Mouse (Mus musculus): ENCODE results near the gene Adamts1. TPM values are rescaled to one million over a fixed set of nuclear protein-coding genes. Genes with fewer than 3 reads are reported as not detected.

Adamts1 gene
- polyA plus RNA-seq, 1 experiment from 2014 or later, result 38.6 TPM

- H3K4me3 ChIP-seq (replicated peaks), result peak overlapping the region; percentile 68
- H3K4me2 ChIP-seq (replicated peaks), result peak overlapping the region; percentile 94
- WGBS, result under 1% methylated on average over 23 of the region's 23 CpGs
- no peaks in the 10 kb centered on the region for H3K9me3 ChIP-seq (replicated peaks)
- no peaks in the 10 kb centered on the region for H3K27me3 ChIP-seq
- H3K4me1 ChIP-seq, result peaks cover 20% of the 10 kb centered on the region
- peak; percentile 75 for ATAC-seq (ENCODE audit: insufficient number of reproducible peaks, low FRiP score, low TSS enrichment, low read depth)
- H3K9ac ChIP-seq, result peak overlapping the region; percentile 69
- H3K36me3 ChIP-seq, result peaks cover 31% of the 10 kb centered on the region
- peak overlapping the region; percentile 95 for H3K27ac ChIP-seq (replicated peaks)
Measured at GRCm38 (mm10) chr16:85801252-85801651, 1.7 kb downstream of the Adamts1 start.

DNA sequence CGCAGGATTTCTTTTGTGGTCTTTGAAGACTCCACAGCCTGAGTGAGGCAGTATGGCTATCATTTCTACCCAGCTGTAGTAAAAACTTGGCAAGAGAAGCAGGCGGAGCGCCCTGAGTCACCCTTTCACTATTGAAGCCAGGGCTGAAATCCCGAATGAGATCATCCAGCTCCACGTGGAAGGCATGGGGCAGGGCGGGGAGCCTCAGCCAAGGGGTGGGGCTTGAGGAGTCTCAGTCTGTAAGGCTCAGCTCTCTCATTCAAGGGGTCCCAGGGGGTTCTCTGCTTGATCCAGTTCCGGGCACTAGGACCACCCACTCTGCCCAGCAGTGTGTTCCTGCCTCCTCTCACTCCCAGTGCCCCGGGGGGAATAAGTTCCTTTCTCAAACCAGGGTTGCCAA, 2.2 kb downstream of the Adamts1 start:
- peaks cover 37% of the 10 kb centered on the region for H3K36me3 ChIP-seq
- H3K9ac ChIP-seq, result peak overlapping the region; percentile 69
- peak overlapping the region; percentile 95 for H3K27ac ChIP-seq (replicated peaks)
- peak overlapping the region; percentile 68 for H3K4me3 ChIP-seq (replicated peaks)
- peaks cover 20% of the 10 kb centered on the region for H3K4me1 ChIP-seq
- 2% methylated on average over 8 of the region's 8 CpGs for WGBS
- H3K27me3 ChIP-seq, result no peaks in the 10 kb centered on the region
- ATAC-seq (ENCODE audit: insufficient number of reproducible peaks, low FRiP score, low TSS enrichment, low read depth), result peak; percentile 80
- peak overlapping the region; percentile 94 for H3K4me2 ChIP-seq (replicated peaks)
- H3K9me3 ChIP-seq (replicated peaks), result no peaks in the 10 kb centered on the region

DNA sequence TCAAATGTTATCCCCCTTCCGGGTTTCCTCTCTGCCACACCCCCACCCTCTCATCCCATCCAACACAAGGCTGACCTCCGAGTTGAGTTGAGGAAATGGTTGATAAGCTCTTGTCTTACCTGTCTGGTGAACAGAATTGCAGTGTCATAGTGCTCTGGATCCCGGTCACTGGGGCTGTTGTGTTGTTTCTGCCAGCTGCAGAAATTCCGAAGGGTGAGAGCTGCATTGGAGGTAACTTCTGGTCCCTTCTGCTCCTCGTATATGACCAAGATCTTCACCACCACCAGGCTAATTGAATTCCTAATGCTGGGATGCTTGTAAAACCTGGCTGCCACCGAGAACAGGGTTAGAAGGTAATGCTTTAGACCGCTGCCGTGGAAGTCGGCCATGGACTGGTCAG, 2.9 kb downstream of the Adamts1 start:
- WGBS, result 64% methylated on average over 9 of the region's 9 CpGs
- no peak for ATAC-seq (ENCODE audit: insufficient number of reproducible peaks, low FRiP score, low TSS enrichment, low read depth)

DNA sequence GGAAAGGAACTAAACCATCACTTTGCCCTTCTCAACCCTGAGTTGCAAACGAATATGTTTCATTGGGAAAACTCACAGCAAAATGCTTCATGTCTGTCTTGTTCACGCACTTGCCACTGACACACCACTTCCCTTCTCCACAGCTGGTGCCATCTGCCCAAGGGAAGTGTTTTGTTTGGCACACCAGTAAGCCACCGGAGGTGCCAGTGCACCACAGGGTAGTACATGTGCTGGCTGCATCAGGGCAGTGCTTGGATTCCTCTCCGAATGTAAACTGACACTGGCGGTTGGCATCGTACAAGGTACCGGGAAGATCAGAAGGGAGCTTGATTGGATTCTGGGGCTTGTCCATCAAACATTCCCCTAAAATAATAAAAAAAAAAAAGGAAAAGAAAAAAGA, 4.6 kb downstream of the Adamts1 start:
- H3K4me3 ChIP-seq (replicated peaks), result no peak overlapping the region
- no peak overlapping the region for H3K4me2 ChIP-seq (replicated peaks)

More for the DNA sequence above, 2.9 kb downstream of the Adamts1 start:
- Histone ChIP-seq H3K4me2 (replicated peaks) (peak overlapping the region; percentile 94), H3K4me1 (peaks cover 20% of the 10 kb centered on the region), H3K9me3 (replicated peaks) (no peaks in the 10 kb centered on the region), H3K9ac (no peak overlapping the region), H3K36me3 (peaks cover 44% of the 10 kb centered on the region), H3K27ac (replicated peaks) (no peak overlapping the region), H3K4me3 (replicated peaks) (peak overlapping the region; percentile 68), H3K27me3 (no peaks in the 10 kb centered on the region)

GRCm38 (mm10) chr16:85797161-85797560, 5.8 kb downstream of the Adamts1 start:
- H3K9ac ChIP-seq, result no peak overlapping the region
- H3K36me3 ChIP-seq, result peaks cover 51% of the 10 kb centered on the region
- no peak overlapping the region for H3K4me3 ChIP-seq (replicated peaks)
- ATAC-seq (ENCODE audit: insufficient number of reproducible peaks, low FRiP score, low TSS enrichment, low read depth), result no peak
- H3K4me1 ChIP-seq, result peaks cover 15% of the 10 kb centered on the region
- no peak overlapping the region for H3K27ac ChIP-seq (replicated peaks)
- 94% methylated on average over 4 of the region's 4 CpGs for WGBS
- no peaks in the 10 kb centered on the region for H3K9me3 ChIP-seq (replicated peaks)
- no peak overlapping the region for H3K4me2 ChIP-seq (replicated peaks)
- H3K27me3 ChIP-seq, result no peaks in the 10 kb centered on the region

More for the DNA sequence above, 4.6 kb downstream of the Adamts1 start:
- no peaks in the 10 kb centered on the region for H3K9me3 ChIP-seq (replicated peaks)
- no peak overlapping the region for H3K9ac ChIP-seq
- 83% methylated on average over 7 of the region's 7 CpGs for WGBS
- no peaks in the 10 kb centered on the region for H3K27me3 ChIP-seq
- H3K4me1 ChIP-seq, result peaks cover 15% of the 10 kb centered on the region
- no peak overlapping the region for H3K27ac ChIP-seq (replicated peaks)
- no peak for ATAC-seq (ENCODE audit: insufficient number of reproducible peaks, low FRiP score, low TSS enrichment, low read depth)
- H3K36me3 ChIP-seq, result peaks cover 51% of the 10 kb centered on the region

DNA sequence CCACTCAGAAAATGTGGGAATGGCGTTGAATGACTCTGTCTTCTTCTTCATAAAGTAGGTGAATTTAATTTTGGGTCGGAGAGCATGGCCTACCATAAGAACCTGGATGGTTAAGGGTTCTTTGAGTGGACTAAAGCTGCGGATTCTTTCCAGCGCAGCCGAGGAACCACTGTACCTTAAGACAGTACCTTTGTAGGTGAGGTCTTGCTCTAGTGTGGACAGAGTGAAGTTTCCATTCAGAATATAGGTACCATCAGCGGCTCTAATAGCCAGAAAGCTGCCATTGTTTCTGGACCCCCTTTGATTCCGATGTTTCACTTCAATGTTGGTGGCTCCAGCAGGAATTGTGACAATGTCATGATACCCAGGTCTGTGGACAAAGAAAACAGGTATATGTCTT, 7.2 kb downstream of the Adamts1 start:
- Histone ChIP-seq H3K9ac (no peak overlapping the region), H3K27ac (replicated peaks) (no peak overlapping the region), H3K4me1 (peaks cover 15% of the 10 kb centered on the region), H3K4me2 (replicated peaks) (no peak overlapping the region), H3K4me3 (replicated peaks) (no peak overlapping the region), H3K9me3 (replicated peaks) (no peaks in the 10 kb centered on the region), H3K36me3 (peaks cover 51% of the 10 kb centered on the region), H3K27me3 (no peaks in the 10 kb centered on the region)
- ATAC-seq (ENCODE audit: insufficient number of reproducible peaks, low FRiP score, low TSS enrichment, low read depth), result no peak
- WGBS, result 94% methylated on average over 7 of the region's 7 CpGs

DNA sequence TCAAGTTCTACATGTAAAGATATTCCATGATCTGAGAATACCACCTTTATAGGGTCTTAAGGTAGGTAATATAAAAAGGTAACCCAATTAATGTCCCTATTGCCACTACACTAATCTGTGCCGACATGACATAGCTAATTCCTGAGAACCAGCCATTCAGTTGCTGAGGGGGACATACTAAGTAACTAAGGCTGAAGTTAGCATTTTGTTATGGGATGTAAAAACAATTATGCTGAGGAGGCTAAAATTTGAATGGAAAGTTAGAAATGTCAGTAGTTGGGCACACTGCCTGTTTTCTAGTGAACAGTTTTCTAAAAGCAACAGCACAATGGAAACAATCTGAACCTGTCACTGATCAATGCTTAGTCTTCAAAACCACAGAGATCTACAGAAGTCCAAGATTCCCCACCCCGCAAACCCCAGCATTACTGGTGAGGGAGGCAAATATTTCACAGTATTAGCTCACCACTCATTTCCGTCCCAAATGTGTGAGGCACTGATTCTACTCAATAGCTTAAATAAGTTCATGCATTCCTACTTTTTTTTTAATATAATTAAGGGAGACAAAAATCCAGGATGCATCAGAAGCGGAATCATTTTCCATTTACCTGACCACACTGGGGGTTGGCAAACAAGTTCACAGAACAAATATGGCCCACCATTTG, 9.6 kb downstream of the Adamts1 start:
- Histone ChIP-seq H3K4me2 (replicated peaks) (no peak overlapping the region), H3K4me1 (no peaks in the 10 kb centered on the region), H3K27ac (replicated peaks) (no peak overlapping the region), H3K4me3 (replicated peaks) (no peak overlapping the region), H3K36me3 (peaks cover 39% of the 10 kb centered on the region), H3K9me3 (replicated peaks) (no peaks in the 10 kb centered on the region), H3K27me3 (no peaks in the 10 kb centered on the region), H3K9ac (no peak overlapping the region)
- no peak; the same call in 1 of the 2 replicates for ATAC-seq (ENCODE audit: insufficient number of reproducible peaks, low FRiP score, low TSS enrichment, low read depth)
- 80% methylated on average over 4 of the region's 4 CpGs for WGBS

DNA sequence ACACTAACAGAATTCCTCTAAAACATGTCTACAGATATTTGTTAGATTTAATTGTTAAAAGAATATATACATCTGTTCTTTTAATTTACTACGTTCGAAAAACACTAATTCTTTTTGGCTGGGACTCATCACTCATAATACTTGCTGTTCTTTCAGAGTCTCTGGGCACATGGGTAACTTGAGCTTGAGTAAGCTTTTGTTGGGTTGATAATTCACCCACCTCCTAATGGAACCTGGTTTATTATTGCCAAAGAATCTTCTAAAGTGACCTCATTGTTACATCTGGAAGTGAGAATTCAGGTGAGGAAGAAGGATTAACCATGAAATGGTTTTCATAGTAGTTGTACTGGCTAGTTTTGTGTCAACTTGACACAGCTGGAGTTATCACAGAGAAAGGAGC, 21.8 kb downstream of the Adamts1 start:
- no peak overlapping the region for H3K27ac ChIP-seq (replicated peaks)
- H3K4me1 ChIP-seq, result no peaks in the 10 kb centered on the region
- H3K27me3 ChIP-seq, result no peaks in the 10 kb centered on the region
- WGBS, result 68% methylated on average over 2 of the region's 2 CpGs
- ATAC-seq (ENCODE audit: insufficient number of reproducible peaks, low FRiP score, low TSS enrichment, low read depth), result no peak
- no peak overlapping the region for H3K4me2 ChIP-seq (replicated peaks)
- no peak overlapping the region for H3K4me3 ChIP-seq (replicated peaks)
- no peaks in the 10 kb centered on the region for H3K36me3 ChIP-seq
- H3K9ac ChIP-seq, result no peak overlapping the region
- no peaks in the 10 kb centered on the region for H3K9me3 ChIP-seq (replicated peaks)

DNA sequence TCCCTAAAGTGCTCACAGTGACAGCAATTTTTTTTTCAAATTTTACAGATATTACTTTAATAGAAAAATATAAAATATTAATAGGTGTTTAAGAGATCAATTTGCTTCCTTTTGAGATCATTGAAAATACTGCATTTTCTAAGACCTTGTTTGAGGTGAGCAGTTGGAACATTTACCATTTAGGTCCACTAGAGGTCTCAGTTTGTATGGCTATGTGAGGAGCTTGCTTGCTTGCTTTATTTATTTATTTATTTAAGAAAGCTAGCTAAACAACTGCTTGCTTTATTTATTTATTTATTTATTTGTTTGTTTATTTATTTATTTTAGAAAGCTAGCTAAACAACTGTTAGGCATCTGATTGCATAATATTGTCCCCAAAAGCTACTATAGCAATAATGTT, 23.1 kb downstream of the Adamts1 start:
- Histone ChIP-seq H3K9me3 (replicated peaks) (no peaks in the 10 kb centered on the region), H3K36me3 (no peaks in the 10 kb centered on the region), H3K9ac (no peak overlapping the region), H3K4me2 (replicated peaks) (no peak overlapping the region), H3K27ac (replicated peaks) (no peak overlapping the region), H3K4me3 (replicated peaks) (no peak overlapping the region), H3K27me3 (no peaks in the 10 kb centered on the region), H3K4me1 (no peaks in the 10 kb centered on the region)
- ATAC-seq (ENCODE audit: insufficient number of reproducible peaks, low FRiP score, low TSS enrichment, low read depth), result no peak

DNA sequence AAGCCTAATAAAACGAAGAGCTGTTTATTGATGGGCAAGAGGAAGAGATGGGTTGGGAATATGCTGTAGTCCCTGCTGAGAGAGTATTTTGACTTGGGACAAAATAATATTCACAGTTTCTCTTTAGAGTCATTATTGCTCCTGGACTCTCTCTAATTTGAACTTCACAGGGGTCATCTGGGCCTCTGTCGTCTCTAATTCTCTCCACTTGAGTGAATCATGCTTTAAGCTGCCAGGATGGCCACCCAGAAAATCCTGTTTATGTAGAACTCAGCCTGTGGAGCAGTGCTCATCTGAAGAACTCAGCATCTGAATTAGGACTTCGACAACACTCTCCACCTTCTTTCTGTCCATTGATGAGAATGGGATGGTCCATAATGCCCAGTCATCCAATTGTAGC, 30.6 kb downstream of the Adamts1 start:
- ATAC-seq (ENCODE audit: insufficient number of reproducible peaks, low FRiP score, low TSS enrichment, low read depth), result no peak
- no peak overlapping the region for H3K4me2 ChIP-seq (replicated peaks)
- no peak overlapping the region for H3K4me3 ChIP-seq (replicated peaks)
- 69% methylated on average over 3 of the region's 3 CpGs for WGBS
- no peaks in the 10 kb centered on the region for H3K4me1 ChIP-seq
- H3K9me3 ChIP-seq (replicated peaks), result no peaks in the 10 kb centered on the region
- H3K27me3 ChIP-seq, result no peaks in the 10 kb centered on the region
- H3K36me3 ChIP-seq, result no peaks in the 10 kb centered on the region
- H3K9ac ChIP-seq, result no peak overlapping the region
- H3K27ac ChIP-seq (replicated peaks), result no peak overlapping the region

DNA sequence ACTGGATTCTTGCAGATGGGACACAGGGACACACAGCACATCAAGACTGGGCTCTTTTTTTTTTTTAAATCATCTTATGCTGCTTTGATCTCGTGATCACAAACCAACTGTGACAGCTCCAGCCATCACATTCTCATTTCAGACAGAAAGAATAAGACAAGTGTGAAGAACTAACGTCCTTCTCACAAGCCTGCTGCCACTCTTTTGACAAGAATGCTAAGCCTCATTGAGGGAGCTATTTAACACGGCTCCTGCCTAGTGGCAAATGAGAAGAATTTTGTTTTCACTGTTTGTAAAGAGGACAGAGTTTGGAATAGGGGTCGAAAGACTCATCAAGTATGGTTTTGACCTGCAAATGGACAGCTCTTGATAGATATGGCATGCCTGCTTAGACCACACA, 35.6 kb downstream of the Adamts1 start:
- H3K4me2 ChIP-seq (replicated peaks), result no peak overlapping the region
- no peak overlapping the region for H3K4me3 ChIP-seq (replicated peaks)
- WGBS, result 46% methylated on average over 4 of the region's 4 CpGs
- H3K9ac ChIP-seq, result no peak overlapping the region
- no peaks in the 10 kb centered on the region for H3K27me3 ChIP-seq
- H3K27ac ChIP-seq (replicated peaks), result no peak overlapping the region
- no peaks in the 10 kb centered on the region for H3K4me1 ChIP-seq
- no peaks in the 10 kb centered on the region for H3K36me3 ChIP-seq
- no peaks in the 10 kb centered on the region for H3K9me3 ChIP-seq (replicated peaks)
- no peak for ATAC-seq (ENCODE audit: insufficient number of reproducible peaks, low FRiP score, low TSS enrichment, low read depth)

DNA sequence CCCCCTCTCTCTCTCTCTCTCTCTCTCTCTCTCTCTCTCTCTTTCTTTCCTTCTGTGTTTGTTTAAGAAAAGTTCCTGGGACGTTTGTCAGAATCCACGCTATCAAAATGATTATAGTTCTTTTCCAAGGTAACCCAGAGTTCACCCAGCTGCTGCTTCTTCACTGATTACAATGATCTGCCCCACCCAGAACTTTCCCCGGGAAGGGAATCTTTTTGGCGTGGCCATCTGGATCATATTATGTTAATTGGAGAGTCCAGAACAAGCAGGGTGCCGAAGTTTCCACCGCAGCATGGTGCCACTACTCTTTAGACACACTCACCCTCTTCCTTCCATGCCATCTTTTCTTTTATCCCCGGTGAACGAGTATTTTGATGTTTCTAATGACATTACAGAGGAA, 37.2 kb downstream of the Adamts1 start:
- Histone ChIP-seq H3K4me2 (replicated peaks) (no peak overlapping the region), H3K4me3 (replicated peaks) (no peak overlapping the region), H3K4me1 (no peaks in the 10 kb centered on the region; the same call in 1 of the 2 replicates), H3K9ac (no peak overlapping the region), H3K27ac (replicated peaks) (no peak overlapping the region), H3K27me3 (no peaks in the 10 kb centered on the region), H3K9me3 (replicated peaks) (no peaks in the 10 kb centered on the region), H3K36me3 (no peaks in the 10 kb centered on the region)
- 25% methylated on average over 8 of the region's 8 CpGs for WGBS
- no peak for ATAC-seq (ENCODE audit: insufficient number of reproducible peaks, low FRiP score, low TSS enrichment, low read depth)
